Mouse (Mus musculus): ENCODE measurements around the gene Nova2. TPM values are rescaled to one million over a fixed set of nuclear protein-coding genes. Genes with fewer than 3 reads are reported as not detected.
A peak's percentile ranks its signal among the peaks of the same experiment; 100 is the strongest.

The Nova2 gene
- polyA plus RNA-seq, 1 experiment from 2014 or later = 0.33 TPM

DNA sequence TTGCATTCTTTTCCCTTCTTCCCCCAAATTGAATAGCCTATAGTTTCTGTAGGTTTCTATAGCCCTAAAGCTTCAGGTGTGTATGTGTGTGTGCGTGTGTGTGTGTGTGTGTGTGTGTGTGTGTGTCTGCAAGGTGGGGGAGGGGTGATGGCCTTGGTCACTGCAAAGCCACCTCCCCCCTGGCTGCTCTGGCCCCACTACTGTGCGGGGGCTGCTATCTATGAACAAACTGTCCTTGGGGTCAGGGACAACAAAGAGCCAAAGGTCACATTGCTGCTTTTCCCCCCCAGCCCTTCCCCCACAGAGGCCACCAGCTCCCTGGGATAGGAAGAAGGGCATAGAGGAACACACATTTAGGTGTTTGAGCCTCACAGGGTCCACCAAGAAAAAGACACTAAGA lies 87.2 kb downstream of the Nova2 start:
- Histone ChIP-seq H3K9ac (replicated peaks) (no peak overlapping the region), H3K4me2 (peak overlapping the region; percentile 70; the same call in 1 of the 2 replicates), H3K36me3 (0 out of 2 replicates have a peak, but pooled peaks cover 5% of the 10 kb centered on the region), H3K9me3 (no peaks in the 10 kb centered on the region), H3K27me3 (peaks cover 5% of the 10 kb centered on the region; the same call in 1 of the 2 replicates), H3K4me3 (replicated peaks) (0 out of 2 replicates have a peak overlapping the region, but pooled peaks have one; percentile 4), H3K4me1 (replicated peaks) (peaks cover 14% of the 10 kb centered on the region), H3K27ac (peak overlapping the region; percentile 74; the same call in 1 of the 2 replicates)
- WGBS = 51% methylated on average over 2 of the region's 2 CpGs
- no peak for ATAC-seq (ENCODE audit: insufficient number of reproducible peaks, insufficient read depth, low FRiP score, low TSS enrichment, low read depth)

DNA sequence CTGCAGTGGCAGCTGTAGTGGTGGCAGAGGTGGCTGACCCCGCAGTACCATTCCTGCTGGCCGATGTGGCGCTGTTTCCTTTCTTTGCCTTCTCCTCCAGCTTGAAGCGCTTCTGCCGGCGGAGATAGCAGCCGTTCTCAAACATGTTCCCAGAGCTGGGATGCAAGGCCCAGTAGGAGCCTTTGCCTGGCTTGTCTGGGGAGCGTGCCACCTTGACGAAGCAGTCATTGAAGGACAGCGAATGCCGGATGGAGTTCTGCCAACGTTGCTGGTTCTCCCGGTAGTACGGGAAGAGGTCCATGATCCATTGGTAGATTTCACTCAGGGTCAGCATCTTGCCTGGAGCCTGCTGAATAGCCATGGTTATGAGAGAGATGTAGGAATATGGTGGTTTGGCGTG lies 88.8 kb downstream of the Nova2 start:
- no peak overlapping the region for H3K4me2 ChIP-seq
- 62% methylated on average over 15 of the region's 15 CpGs for WGBS
- H3K36me3 ChIP-seq = no peaks in the 10 kb centered on the region
- no peaks in the 10 kb centered on the region for H3K9me3 ChIP-seq
- peaks cover 12% of the 10 kb centered on the region for H3K4me1 ChIP-seq (replicated peaks)
- H3K4me3 ChIP-seq (replicated peaks) = no peak overlapping the region
- peaks cover 8% of the 10 kb centered on the region; the same call in 1 of the 2 replicates for H3K27me3 ChIP-seq
- H3K27ac ChIP-seq = no peak overlapping the region
- no peak overlapping the region for H3K9ac ChIP-seq (replicated peaks)
- ATAC-seq (ENCODE audit: insufficient number of reproducible peaks, insufficient read depth, low FRiP score, low TSS enrichment, low read depth) = no peak

Other genes starting within 250 kb of the Nova2 start
- not detected in 2 replicates for gene Psg20, start 239.7 kb upstream of the Nova2 start, polyA plus RNA-seq (2016; fragmentation: Nextera tagmentation; extraction: Ambion mirVana)
- gene Psg22, start 207.8 kb upstream of the Nova2 start, polyA plus RNA-seq (2016; fragmentation: Nextera tagmentation; extraction: Ambion mirVana) = not detected in 2 replicates
- not detected in 2 replicates for gene Psg19, start 127.4 kb upstream of the Nova2 start, polyA plus RNA-seq (2016; fragmentation: Nextera tagmentation; extraction: Ambion mirVana)
- 0.10 TPM in 1 of 2 replicates, not detected in the other for gene Psg17, start 104.3 kb upstream of the Nova2 start, polyA plus RNA-seq (2016; fragmentation: Nextera tagmentation; extraction: Ambion mirVana)
- gene Mill2, start 85.9 kb upstream of the Nova2 start, polyA plus RNA-seq (2016; fragmentation: Nextera tagmentation; extraction: Ambion mirVana) = not detected in 2 replicates
- 0.44 and 0.60 TPM in 2 replicates for gene Pglyrp1, start 54.6 kb upstream of the Nova2 start, polyA plus RNA-seq (2016; fragmentation: Nextera tagmentation; extraction: Ambion mirVana)
- gene Ccdc61, start 15.5 kb upstream of the Nova2 start, polyA plus RNA-seq (2016; fragmentation: Nextera tagmentation; extraction: Ambion mirVana) = 39.9 and 45.3 TPM in 2 replicates
- not detected in 2 replicates for gene Nanos2, start 61.5 kb downstream of the Nova2 start, polyA plus RNA-seq (2016; fragmentation: Nextera tagmentation; extraction: Ambion mirVana)
- 6.4 and 6.5 TPM in 2 replicates for gene Mypop, start 65.4 kb downstream of the Nova2 start, polyA plus RNA-seq (2016; fragmentation: Nextera tagmentation; extraction: Ambion mirVana)
- 44.4 and 47.5 TPM in 2 replicates for gene Irf2bp1, start 78.2 kb downstream of the Nova2 start, polyA plus RNA-seq (2016; fragmentation: Nextera tagmentation; extraction: Ambion mirVana)
- 0.81 and 1.8 TPM in 2 replicates for gene Foxa3, start 97.7 kb downstream of the Nova2 start, polyA plus RNA-seq (2016; fragmentation: Nextera tagmentation; extraction: Ambion mirVana)
- gene Sympk, start 98.5 kb downstream of the Nova2 start, polyA plus RNA-seq (2016; fragmentation: Nextera tagmentation; extraction: Ambion mirVana) = 51.9 and 56.0 TPM in 2 replicates
- not detected in 2 replicates for gene Rsph6a, start 128.8 kb downstream of the Nova2 start, polyA plus RNA-seq (2016; fragmentation: Nextera tagmentation; extraction: Ambion mirVana)
- 17.9 and 21.6 TPM in 2 replicates for gene Dmwd, start 150.3 kb downstream of the Nova2 start, polyA plus RNA-seq (2016; fragmentation: Nextera tagmentation; extraction: Ambion mirVana)
- gene Dmpk, start 158.0 kb downstream of the Nova2 start, polyA plus RNA-seq (2016; fragmentation: Nextera tagmentation; extraction: Ambion mirVana) = 17.7 and 18.9 TPM in 2 replicates
- 11.2 and 12.5 TPM in 2 replicates for gene Six5, start 168.7 kb downstream of the Nova2 start, polyA plus RNA-seq (2016; fragmentation: Nextera tagmentation; extraction: Ambion mirVana)
- gene Gm4969, start 192.5 kb downstream of the Nova2 start, polyA plus RNA-seq (2016; fragmentation: Nextera tagmentation; extraction: Ambion mirVana) = 3.3 and 3.5 TPM in 2 replicates
- 19.3 and 19.6 TPM in 2 replicates for gene Fbxo46, start 194.0 kb downstream of the Nova2 start, polyA plus RNA-seq (2016; fragmentation: Nextera tagmentation; extraction: Ambion mirVana)
- 15.9 and 17.2 TPM in 2 replicates for gene Qpctl, start 223.4 kb downstream of the Nova2 start, polyA plus RNA-seq (2016; fragmentation: Nextera tagmentation; extraction: Ambion mirVana)
- gene Snrpd2, start 223.8 kb downstream of the Nova2 start, polyA plus RNA-seq (2016; fragmentation: Nextera tagmentation; extraction: Ambion mirVana) = 161 and 170 TPM in 2 replicates
- 0.18 and 0.36 TPM in 2 replicates for gene Gipr, start 240.2 kb downstream of the Nova2 start, polyA plus RNA-seq (2016; fragmentation: Nextera tagmentation; extraction: Ambion mirVana)